Mouse (Mus musculus) MEL (cell line): ENCODE data around the gene Gm20721.

Experiments used
- CTCF ChIP-seq, 3 experiments: IDR thresholded peaks in 2 of 3; conservative IDR thresholded peaks in 1 of 3; 2 replicates each; pipeline ENCODE4 v1.5.1; 2011 to 2012; ENCODE audit warnings: low read length in 3 of 3, low read depth in 2 of 3, mild to moderate bottlenecking in 2 of 3, improper control_type of control experiment in 1 of 3, inconsistent platforms in 1 of 3, mixed read lengths in 1 of 3, moderate library complexity in 1 of 3; ENCODE audit not compliant: control insufficient read depth in 1 of 3, insufficient read depth in 1 of 3, poor library complexity in 1 of 3, severe bottlenecking in 1 of 3
- EP300 ChIP-seq, 2 experiments: IDR thresholded peaks; 2 replicates each; pipeline ENCODE4 v1.6.1; 2011; ENCODE audit warnings: improper control_type of control experiment in 2 of 2, low read length in 2 of 2, low read depth in 1 of 2, mild to moderate bottlenecking in 1 of 2
- MAFK ChIP-seq: IDR thresholded peaks from 2 replicates; pipeline ENCODE4 v1.6.1; 2011; ENCODE audit warnings: low read depth, mild to moderate bottlenecking, low read length, improper control_type of control experiment, borderline replicate concordance
- MAX ChIP-seq: IDR thresholded peaks from 2 replicates; pipeline ENCODE4 v1.6.1; 2011; ENCODE audit warnings: low read length, improper control_type of control experiment
- MYC ChIP-seq: IDR thresholded peaks from 2 replicates; pipeline ENCODE4 v1.6.1; 2011; ENCODE audit warnings: low read depth, mild to moderate bottlenecking, low read length, improper control_type of control experiment, moderate library complexity
- NRF1 ChIP-seq: IDR thresholded peaks from 2 replicates; pipeline ENCODE4 v1.6.1; 2014; ENCODE audit warnings: low read depth, mild to moderate bottlenecking, inconsistent platforms, low read length, improper control_type of control experiment, moderate library complexity; ENCODE audit not compliant: poor library complexity, insufficient read depth, severe bottlenecking

- TF ChIP-seq MAFK = no peak
- TF ChIP-seq MYC = no peak
- no peak for TF ChIP-seq CTCF (IDR thresholded peaks at IDR 0.05 in 2 of 3, conservative IDR thresholded peaks at IDR 0.05 in 1 of 3; ENCODE audit: control insufficient read depth in 1 of 3, insufficient read depth in 1 of 3, low read depth in 2 of 3, low read length in 3 of 3, poor library complexity in 1 of 3, severe bottlenecking in 1 of 3)
- no peak for TF ChIP-seq NRF1
- no peak for TF ChIP-seq EP300 (IDR thresholded peaks at IDR 0.05; ENCODE audit: low read depth in 1 of 2, low read length in 2 of 2)
- TF ChIP-seq MAX = no peak
Observed at GRCm38 (mm10) chr2:174299771-174300160, 46.7 kb downstream of the Gm20721 start.
